Mouse (Mus musculus) neural tube, embryonic 14.5 days (tissue): ENCODE results near the gene Kat8. TPM values are rescaled to one million over a fixed set of nuclear protein-coding genes. Genes with fewer than 3 reads are reported as not detected.

Experiments used
- ATAC-seq: fragments of 200-750 bp; cut with Nextera tagmentation; 2 replicates; pipeline ENCODE4 v1.8.0; 2017; ENCODE audit warnings: low read depth, mild to moderate bottlenecking, moderate TSS enrichment, moderate library complexity
- H3K27ac ChIP-seq: fragments of 300-500 bp; sonication (generic); 2 replicates; pipeline ENCODE4 v1.5.1; 2014; ENCODE audit warnings: low read depth, mild to moderate bottlenecking, control low read depth, low read length, moderate library complexity, mixed read lengths
- H3K27me3 ChIP-seq: fragments of 300-500 bp; sonication (generic); 2 replicates; pipeline ENCODE4 v1.6.1; 2014; ENCODE audit warnings: low read length; ENCODE audit not compliant: control insufficient read depth, insufficient read depth
- H3K36me3 ChIP-seq: fragments of 300-500 bp; sonication (generic); 2 replicates; pipeline ENCODE4 v1.6.1; 2014; ENCODE audit warnings: low read length, mixed read lengths; ENCODE audit not compliant: control insufficient read depth, insufficient read depth
- H3K4me1 ChIP-seq: fragments of 300-500 bp; sonication (generic); 2 replicates; pipeline ENCODE4 v1.6.1; 2014; ENCODE audit warnings: low read length; ENCODE audit not compliant: control insufficient read depth, insufficient read depth
- H3K4me2 ChIP-seq: fragments of 300-500 bp; sonication (generic); 2 replicates; pipeline ENCODE4 v1.6.1; 2014; ENCODE audit warnings: mild to moderate bottlenecking, low read depth, low read length, control low read depth
- H3K4me3 ChIP-seq: fragments of 300-500 bp; sonication (generic); 2 replicates; pipeline ENCODE4 v1.5.1; 2014; ENCODE audit warnings: low read depth, low read length, control low read depth, mixed read lengths
- H3K9ac ChIP-seq: fragments of 300-500 bp; sonication (generic); replicated peaks from 2 replicates; pipeline ENCODE4 v1.6.1; 2014; ENCODE audit warnings: low read depth, mild to moderate bottlenecking, control low read depth, low read length, mixed read lengths
- H3K9me3 ChIP-seq: fragments of 300-500 bp; sonication (generic); 2 replicates; pipeline ENCODE4 v1.6.1; 2016; ENCODE audit warnings: low read length; ENCODE audit not compliant: control insufficient read depth
- WGBS: fragments of 180-500 bp; shearing (Covaris S2); extraction: QIAGEN DNeasy Blood & Tissue Kit; methylation state at CpG from one replicate; pipeline ENCODE4 v1.1.7; 2014; 5-methylcytosine and 5-hydroxymethylcytosine counted together
- polyA plus RNA-seq: library from polyadenylated mRNA; unstranded; fragments of >200 nt; fragmentation: Nextera tagmentation; extraction: Ambion mirVana; gene quantifications from 2 replicates; pipeline ENCODE4 v1.2.1, GENCODE M21; 2014

Gene Kat8
- polyA plus RNA-seq: 48.6 and 49.4 TPM in 2 replicates

DNA sequence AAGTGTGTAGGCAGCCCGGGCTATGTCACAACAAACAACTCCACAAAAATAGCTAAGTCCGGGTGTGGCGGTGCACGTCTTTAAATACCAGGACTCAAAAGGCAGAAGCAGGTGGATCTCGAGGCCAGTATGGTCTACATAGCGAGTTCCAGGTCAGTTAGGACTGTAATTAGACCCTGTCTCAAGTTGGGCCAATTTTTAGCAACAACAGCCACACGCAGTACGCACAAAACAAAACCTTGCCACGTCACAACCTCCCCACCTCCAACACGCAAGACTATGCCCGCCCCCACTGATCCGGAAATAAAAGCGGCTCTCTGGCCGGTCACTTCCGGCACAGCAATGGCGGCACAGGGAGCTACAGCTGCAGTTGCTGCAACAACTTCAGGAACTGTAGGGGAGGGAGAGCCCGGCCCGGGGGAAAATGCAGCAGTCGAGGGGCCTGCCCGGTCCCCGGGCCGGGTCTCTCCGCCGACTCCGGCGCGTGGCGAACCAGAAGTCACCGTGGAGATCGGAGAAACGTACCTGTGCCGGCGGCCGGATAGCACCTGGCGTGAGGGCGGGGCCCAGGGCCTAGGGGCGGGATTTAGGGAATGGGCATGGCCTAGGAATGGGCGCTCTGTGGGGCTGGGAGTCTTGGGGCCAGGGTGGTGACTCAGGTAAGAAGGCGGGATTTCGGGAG, at the start of gene Kat8:
Gene Kat8 (plus strand): TSS at position 327 of the 682 bp plus-strand sequence.
- WGBS: 1% methylated on average over 40 of the region's 40 CpGs

GRCm38 (mm10) chr7:127866434-127866833, 45.9 kb upstream of the Kat8 start:
- ATAC-seq: no peak
- H3K4me1 ChIP-seq: peaks cover 4% of the 10 kb centered on the region; the same call in 1 of the 2 replicates
- peaks cover 37% of the 10 kb centered on the region for H3K36me3 ChIP-seq
- 96% methylated on average over 12 of the region's 12 CpGs for WGBS
- H3K27ac ChIP-seq: no peak overlapping the region
- H3K27me3 ChIP-seq: no peaks in the 10 kb centered on the region
- H3K4me2 ChIP-seq: no peak overlapping the region
- H3K9me3 ChIP-seq: no peaks in the 10 kb centered on the region
- no peak overlapping the region for H3K9ac ChIP-seq
- H3K4me3 ChIP-seq: no peak overlapping the region

More for the DNA sequence above, at the start of gene Kat8:
- peak within 1 kb of the TSS; percentile 59 for H3K4me2 ChIP-seq
- peaks cover 5% of the 10 kb centered on the region; the same call in 1 of the 2 replicates for H3K4me1 ChIP-seq
- peak within 1 kb of the TSS; percentile 61 for H3K9ac ChIP-seq
- H3K9me3 ChIP-seq: no peaks in the 10 kb centered on the region
- H3K27me3 ChIP-seq: no peaks in the 10 kb centered on the region
- peaks cover 19% of the 10 kb centered on the region for H3K36me3 ChIP-seq
- peak within 1 kb of the TSS; percentile 70 for H3K27ac ChIP-seq
- peak within 1 kb of the TSS; percentile 65 for H3K4me3 ChIP-seq
- peak; percentile 96 for ATAC-seq

DNA sequence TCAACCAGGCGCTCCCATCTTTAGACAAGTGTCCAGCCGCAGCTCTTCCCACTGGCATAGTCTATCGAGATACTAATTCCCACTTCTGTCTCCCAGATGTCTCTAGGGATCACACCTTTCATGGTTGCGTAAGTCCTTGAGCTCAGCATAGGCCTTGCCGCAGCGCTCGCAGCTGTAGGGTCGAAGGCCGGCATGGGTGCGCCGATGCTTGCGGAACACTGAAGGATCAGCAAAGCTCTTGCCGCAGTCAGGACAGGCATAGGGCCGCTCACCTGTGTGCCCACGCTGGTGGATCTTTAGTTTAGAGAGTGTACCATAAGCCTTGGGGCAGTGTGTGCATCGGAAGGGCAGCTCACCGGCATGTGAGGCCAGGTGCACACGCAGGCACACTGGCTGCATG, 44.7 kb upstream of the Kat8 start:
- Histone ChIP-seq H3K4me3 (no peak overlapping the region), H3K27ac (no peak overlapping the region), H3K4me2 (no peak overlapping the region), H3K4me1 (peaks cover 4% of the 10 kb centered on the region), H3K36me3 (peaks cover 34% of the 10 kb centered on the region), H3K27me3 (no peaks in the 10 kb centered on the region), H3K9ac (no peak overlapping the region), H3K9me3 (no peaks in the 10 kb centered on the region)
- 97% methylated on average over 18 of the region's 18 CpGs for WGBS
- ATAC-seq: no peak

GRCm38 (mm10) chr7:127869149-127869810, 43.0 kb upstream of the Kat8 start:
- H3K27ac ChIP-seq: no peak overlapping the region
- no peak overlapping the region for H3K4me2 ChIP-seq
- no peak overlapping the region for H3K4me3 ChIP-seq
- no peaks in the 10 kb centered on the region for H3K27me3 ChIP-seq
- H3K9me3 ChIP-seq: no peaks in the 10 kb centered on the region
- peaks cover 33% of the 10 kb centered on the region for H3K36me3 ChIP-seq
- 61% methylated on average over 3 of the region's 3 CpGs for WGBS
- no peak overlapping the region for H3K9ac ChIP-seq
- H3K4me1 ChIP-seq: peaks cover 17% of the 10 kb centered on the region
- no peak; the same call in 1 of the 2 replicates for ATAC-seq

GRCm38 (mm10) chr7:127870136-127870821, 42.0 kb upstream of the Kat8 start:
- Histone ChIP-seq H3K9ac (no peak overlapping the region), H3K36me3 (peaks cover 27% of the 10 kb centered on the region; the same call in 1 of the 2 replicates), H3K27me3 (0 out of 2 replicates have a peak, but pooled peaks cover 1% of the 10 kb centered on the region), H3K4me3 (no peak overlapping the region), H3K27ac (no peak overlapping the region), H3K9me3 (no peaks in the 10 kb centered on the region), H3K4me2 (no peak overlapping the region), H3K4me1 (peaks cover 22% of the 10 kb centered on the region)
- no peak for ATAC-seq
- WGBS: 84% methylated on average over 5 of the region's 5 CpGs

DNA sequence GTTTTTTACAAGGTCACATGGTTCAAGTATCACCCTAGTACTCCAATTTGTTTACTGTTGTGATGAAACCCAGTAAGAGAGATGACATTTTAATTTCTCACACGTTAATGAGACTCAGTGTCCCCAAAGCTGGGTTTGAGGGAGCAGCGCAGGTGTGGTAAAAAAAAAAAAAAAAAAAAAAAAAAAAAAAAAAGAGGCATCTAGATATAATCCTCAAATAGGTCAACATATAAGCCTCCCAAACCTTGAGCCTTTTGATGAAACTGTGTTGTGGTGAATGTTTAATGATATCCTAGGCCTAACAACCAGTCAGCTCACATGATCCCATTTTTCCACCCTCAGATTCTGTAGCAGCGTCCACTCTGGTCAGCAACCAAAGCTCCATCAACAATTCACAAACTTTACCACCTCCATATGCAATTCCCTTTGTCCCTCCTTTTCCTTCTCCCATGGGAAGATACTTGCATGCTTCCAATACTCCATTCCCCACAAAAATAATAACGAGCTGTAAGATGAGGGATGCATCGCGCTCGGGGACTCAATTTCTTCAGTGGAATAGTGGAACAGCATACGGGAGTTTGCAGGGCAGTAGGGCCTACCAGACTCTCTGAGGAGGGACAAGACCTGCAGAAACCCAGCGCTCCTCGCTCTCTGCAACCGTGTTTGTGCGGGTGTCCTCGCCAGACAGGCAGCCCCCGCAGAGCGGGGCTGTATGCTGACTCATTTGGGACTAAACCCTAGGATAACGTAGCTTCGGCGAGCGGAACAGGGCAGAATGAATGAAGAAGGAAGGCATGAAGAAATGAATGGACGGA, 37.3 kb upstream of the Kat8 start:
- H3K4me1 ChIP-seq: peaks cover 22% of the 10 kb centered on the region
- H3K36me3 ChIP-seq: peaks cover 13% of the 10 kb centered on the region
- H3K9me3 ChIP-seq: no peaks in the 10 kb centered on the region
- H3K27ac ChIP-seq: peak overlapping the region; percentile 99
- H3K27me3 ChIP-seq: 0 out of 2 replicates have a peak, but pooled peaks cover 2% of the 10 kb centered on the region
- 5% methylated on average over 20 of the region's 20 CpGs for WGBS
- H3K4me3 ChIP-seq: peak overlapping the region; percentile 92
- peak overlapping the region; percentile 97 for H3K9ac ChIP-seq
- peak overlapping the region; percentile 74 for H3K4me2 ChIP-seq
- ATAC-seq: peak; percentile 29

GRCm38 (mm10) chr7:127875627-127876001, 36.7 kb upstream of the Kat8 start:
- peaks cover 19% of the 10 kb centered on the region for H3K36me3 ChIP-seq
- peak overlapping the region; percentile 97 for H3K9ac ChIP-seq
- ATAC-seq: peak; percentile 95

GRCm38 (mm10) chr7:127876041-127876466, 36.3 kb upstream of the Kat8 start, which contains the start of gene Zfp646:
Gene Zfp646 (plus strand): TSS chr7:127876221.
- WGBS: under 1% methylated on average over 41 of the region's 41 CpGs

More at GRCm38 (mm10) chr7:127875627-127876001, 36.7 kb upstream of the Kat8 start:
- H3K4me3 ChIP-seq: peak overlapping the region; percentile 92
- H3K4me2 ChIP-seq: peak overlapping the region; percentile 74; the same call in 1 of the 2 replicates
- peaks cover 22% of the 10 kb centered on the region for H3K4me1 ChIP-seq
- peak overlapping the region; percentile 99 for H3K27ac ChIP-seq
- WGBS: under 1% methylated on average over 15 of the region's 43 CpGs
- no peaks in the 10 kb centered on the region for H3K9me3 ChIP-seq
- 0 out of 2 replicates have a peak, but pooled peaks cover 2% of the 10 kb centered on the region for H3K27me3 ChIP-seq

More at GRCm38 (mm10) chr7:127876041-127876466, 36.3 kb upstream of the Kat8 start, which contains the start of gene Zfp646:
- peaks cover 23% of the 10 kb centered on the region for H3K36me3 ChIP-seq
- 0 out of 2 replicates have a peak, but pooled peaks cover 2% of the 10 kb centered on the region for H3K27me3 ChIP-seq
- H3K27ac ChIP-seq: peak within 1 kb of the TSS; percentile 99
- H3K9me3 ChIP-seq: no peaks in the 10 kb centered on the region
- H3K4me1 ChIP-seq: peaks cover 22% of the 10 kb centered on the region
- peak; percentile 90 for ATAC-seq
- H3K4me2 ChIP-seq: peak within 1 kb of the TSS; percentile 74
- peak within 1 kb of the TSS; percentile 92 for H3K4me3 ChIP-seq
- H3K9ac ChIP-seq: peak within 1 kb of the TSS; percentile 97
